Mouse (Mus musculus): Measurements from ENCODE around the gene Itgam. TPM values are rescaled to one million over a fixed set of nuclear protein-coding genes. Genes with fewer than 3 reads are reported as not detected.

Itgam gene
- 100 to 1,000 TPM; 557 to 582 TPM for total RNA-seq (2023)

DNA sequence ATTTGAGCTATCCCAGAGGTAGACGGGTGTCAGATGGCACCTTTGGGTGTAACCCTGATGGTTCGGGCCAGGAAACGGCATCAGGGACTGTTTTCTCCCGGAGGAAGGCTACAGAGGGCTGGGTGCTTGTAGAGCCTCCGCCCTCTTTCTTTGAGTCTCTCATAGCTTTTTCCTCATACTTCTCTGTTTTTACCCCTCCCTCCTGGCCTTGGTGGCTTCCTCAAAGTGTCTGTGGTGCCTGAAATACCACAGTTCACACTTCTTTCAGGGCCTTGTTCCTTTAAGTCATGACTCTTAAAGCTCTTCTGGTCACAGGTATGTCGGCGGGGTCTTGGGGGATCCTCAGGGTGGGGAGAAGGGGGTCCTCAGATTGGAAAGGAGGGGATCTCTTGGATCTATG lies at the start of gene Itgam, which contains the start of gene Gm49368:
Gene Itgam, plus strand, starts transcription at position 185 of the 400 bp plus-strand sequence.
Gene Gm49368, plus strand, starts transcription at position 228 of the 400 bp plus-strand sequence.

DNA sequence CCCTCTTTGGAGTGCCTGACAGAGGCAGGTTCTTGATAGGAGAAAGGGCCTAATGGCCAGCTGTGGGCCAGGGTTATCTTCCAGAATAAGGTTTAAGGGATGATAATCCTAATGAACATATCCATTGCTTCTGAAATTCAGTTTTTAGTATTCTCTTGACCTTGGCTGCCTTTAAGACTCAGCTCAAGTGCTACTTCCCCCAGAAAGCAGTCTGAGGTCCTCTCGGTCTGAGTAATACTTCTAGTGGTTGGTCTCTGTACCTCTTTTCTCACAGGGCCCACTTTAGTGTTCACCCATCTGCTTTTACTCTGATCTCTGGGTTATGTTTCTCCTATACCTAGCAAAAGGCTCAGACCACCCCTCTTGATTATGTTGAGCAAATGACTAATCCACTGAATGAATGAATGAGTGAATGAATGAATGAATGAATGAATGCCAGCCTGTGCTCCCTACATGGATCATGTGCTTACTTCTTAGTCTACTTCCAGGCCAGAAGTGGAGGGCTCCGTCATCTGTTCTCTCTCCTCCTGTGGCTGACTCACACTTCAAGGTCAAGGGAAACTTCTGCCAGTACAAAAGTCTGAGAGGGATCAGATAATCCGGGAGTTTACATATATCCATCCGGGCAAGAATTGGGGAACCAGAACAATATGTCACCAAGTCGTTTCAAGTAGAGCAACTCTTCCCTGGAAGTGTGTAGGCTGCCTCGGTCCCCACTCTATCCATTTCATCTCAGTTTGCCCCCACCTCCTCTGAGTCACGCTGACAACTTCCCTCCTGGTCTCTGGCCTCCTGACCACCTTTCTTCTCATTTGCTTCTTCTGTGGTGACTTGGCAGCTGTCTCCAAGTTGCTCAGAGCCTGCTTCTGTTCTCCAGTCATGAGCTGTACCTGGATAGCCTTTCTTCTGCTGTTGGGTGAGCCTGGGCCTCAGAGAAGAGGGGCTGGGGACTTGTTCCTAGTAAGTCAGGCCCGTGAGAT lies 66.6 kb downstream of the Itgam start, which contains the start of gene Itgax:
Gene Itgax, plus strand, starts transcription at position 807 of the 980 bp plus-strand sequence.

DNA sequence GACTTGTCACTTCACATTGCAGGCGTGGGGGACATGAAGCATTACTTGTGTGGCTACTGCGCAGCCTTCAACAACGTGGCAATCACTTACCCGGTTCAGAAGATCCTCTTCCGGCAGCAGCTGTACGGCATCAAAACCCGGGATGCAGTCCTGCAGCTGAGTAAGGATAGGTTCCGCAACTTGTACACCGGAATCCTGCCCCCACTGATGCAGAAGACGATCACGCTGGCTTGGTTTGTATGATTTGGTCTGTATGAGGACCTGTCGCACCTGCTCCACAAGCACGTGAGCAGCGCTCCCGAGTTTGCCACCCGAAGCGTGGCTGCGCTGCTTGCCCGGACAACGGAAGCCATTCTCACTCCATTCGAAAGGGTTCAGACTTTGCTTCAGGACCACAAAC lies 91.6 kb downstream of the Itgam start, which contains the start of gene Itgad:
Gene Itgad, plus strand, starts transcription at position 301 of the 400 bp plus-strand sequence.

Other genes starting within 250 kb of the Itgam start
- 100 to 1,000 TPM; 136 to 139 TPM for gene Stx4a, start 238.3 kb upstream of the Itgam start, total RNA-seq (2023)
- gene Stx1b, start 238.1 kb upstream of the Itgam start, total RNA-seq (2023): under 1 TPM in 1 of 2 experiments, not detected in 1; 0.13 TPM
- 10 to 100 TPM; 48.4 to 48.8 TPM for gene Zfp646, start 186.4 kb upstream of the Itgam start, total RNA-seq (2023)
- 1 to 10 TPM; 7.6 to 9.2 TPM for gene Zfp668, start 185.8 kb upstream of the Itgam start, total RNA-seq (2023)
- gene Prss53, start 171.7 kb upstream of the Itgam start, total RNA-seq (2023): 1 to 10 TPM; 1.0 to 1.3 TPM
- gene Gm21974, start 167.2 kb upstream of the Itgam start, total RNA-seq (2023): not detected
- 10 to 100 TPM; 19.8 to 22.4 TPM for gene Vkorc1, start 167.0 kb upstream of the Itgam start, total RNA-seq (2023)
- gene Bckdk, start 158.6 kb upstream of the Itgam start, total RNA-seq (2023): 10 to 100 TPM; 28.2 to 30.0 TPM
- 10 to 100 TPM; 28.7 to 31.1 TPM for gene Kat8, start 150.1 kb upstream of the Itgam start, total RNA-seq (2023)
- gene Prss8, start 132.5 kb upstream of the Itgam start, total RNA-seq (2023): not detected
- 1 to 10 TPM in 1 of 2 experiments, under 1 TPM in 1; 0.70 to 1.4 TPM for gene Prss36, start 115.9 kb upstream of the Itgam start, total RNA-seq (2023)
- 100 to 1,000 TPM; 505 to 623 TPM for gene Fus, start 95.2 kb upstream of the Itgam start, total RNA-seq (2023)
- gene Pycard, start 68.8 kb upstream of the Itgam start, total RNA-seq (2023): 10 to 100 TPM; 60.4 to 89.0 TPM
- under 1 TPM in 1 of 2 experiments, not detected in 1; 0.64 TPM for gene Trim72, start 58.7 kb upstream of the Itgam start, total RNA-seq (2023)
- gene Gm49368, start within 50 bp of the Itgam start, total RNA-seq (2023): 10 to 100 TPM; 12.8 to 19.9 TPM
- gene Itgax, start 66.9 kb downstream of the Itgam start, total RNA-seq (2023): 100 to 1,000 TPM; 242 to 261 TPM
- gene Itgad, start 91.7 kb downstream of the Itgam start, total RNA-seq (2023): 100 to 1,000 TPM; 222 to 241 TPM
- gene Cox6a2, start 143.7 kb downstream of the Itgam start, total RNA-seq (2023): not detected
- gene Armc5, start 174.7 kb downstream of the Itgam start, total RNA-seq (2023): 10 to 100 TPM; 20.6 to 25.3 TPM
- 1 to 10 TPM; 1.9 to 2.3 TPM for gene 9130023H24Rik, start 175.4 kb downstream of the Itgam start, total RNA-seq (2023)
- 1 to 10 TPM; 1.1 to 1.6 TPM for gene Tgfb1i1, start 184.2 kb downstream of the Itgam start, total RNA-seq (2023)
- not detected for gene Slc5a2, start 203.0 kb downstream of the Itgam start, total RNA-seq (2023)
- gene BC017158, start 235.5 kb downstream of the Itgam start, total RNA-seq (2023): 10 to 100 TPM; 23.8 to 25.0 TPM